Mouse (Mus musculus) liver, adult 2 months (tissue): ENCODE results near the gene Rab4a.

ENCODE experiments used
- CTCF ChIP-seq: fragments of 200-500 bp; IDR thresholded peaks from 2 replicates; pipeline ENCODE4 v1.5.1; 2011; ENCODE audit warnings: low read depth, low read length, control low read depth
- POLR2A ChIP-seq: fragments of 200-500 bp; IDR thresholded peaks from 2 replicates; pipeline ENCODE4 v1.6.1; 2011; ENCODE audit warnings: low read length, control low read depth; ENCODE audit not compliant: insufficient read depth; ENCODE audit errors: extremely low read depth

- no peak for TF ChIP-seq POLR2A
- TF ChIP-seq CTCF = no peak
These were observed 2.2 kb downstream of the Rab4a start for GRCm38 (mm10) chr8:123807852-123808573.
